Mouse (Mus musculus) ovary, postnatal 14 days (tissue): Measurements from ENCODE around the gene Rtn2.

Experiments
- DNase-seq: peaks from one replicate; pipeline ENCODE4 v3.0.0; 2022; ENCODE audit warnings: low spot score

Gene Rtn2

GRCm38 (mm10) chr7:19344938-19345471 lies 62.6 kb downstream of the Rtn2 start:
- peak; percentile 88 for DNase-seq
